Mouse (Mus musculus) adrenal gland, adult 18-20 months (tissue): ENCODE measurements at regions not wholly inside any gene's neighbourhood (a gene's known extent, or its start where the extent isn't known, plus 50 kb on each side); places are given as distances from the start of the nearest gene placed in this dataset.

ENCODE experiments used
- DNase-seq, 2 experiments: peaks; one replicate each; pipeline ENCODE4 v3.0.0; 2021 to 2022; ENCODE audit warnings: low spot score in 2 of 2

DNA sequence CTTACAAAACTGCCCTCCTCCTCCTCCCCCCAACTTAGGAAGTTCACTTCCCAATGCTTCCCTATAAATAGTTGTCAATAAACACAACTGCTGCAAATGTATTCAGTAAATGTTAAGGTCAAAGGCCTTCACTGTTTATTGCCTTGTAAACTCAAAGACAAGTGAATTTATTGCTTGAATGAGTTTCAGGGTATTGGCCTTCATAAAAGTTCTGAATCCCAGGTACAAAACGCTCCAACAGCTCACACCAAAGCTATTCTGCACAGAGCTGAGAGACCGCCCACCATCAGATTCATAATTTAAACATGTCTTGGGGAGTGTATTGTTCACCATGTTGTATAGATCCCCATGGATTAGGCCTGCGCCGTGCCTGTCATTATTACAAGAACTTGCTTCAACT lies 53.9 kb upstream of the Cdkn3 start:
- DNase-seq: no peak

GRCm38 (mm10) chr14:46704316-46704751 lies 56.0 kb upstream of the Cdkn3 start:
- DNase-seq: peak in 1 of 2 experiments; percentile 14

DNA sequence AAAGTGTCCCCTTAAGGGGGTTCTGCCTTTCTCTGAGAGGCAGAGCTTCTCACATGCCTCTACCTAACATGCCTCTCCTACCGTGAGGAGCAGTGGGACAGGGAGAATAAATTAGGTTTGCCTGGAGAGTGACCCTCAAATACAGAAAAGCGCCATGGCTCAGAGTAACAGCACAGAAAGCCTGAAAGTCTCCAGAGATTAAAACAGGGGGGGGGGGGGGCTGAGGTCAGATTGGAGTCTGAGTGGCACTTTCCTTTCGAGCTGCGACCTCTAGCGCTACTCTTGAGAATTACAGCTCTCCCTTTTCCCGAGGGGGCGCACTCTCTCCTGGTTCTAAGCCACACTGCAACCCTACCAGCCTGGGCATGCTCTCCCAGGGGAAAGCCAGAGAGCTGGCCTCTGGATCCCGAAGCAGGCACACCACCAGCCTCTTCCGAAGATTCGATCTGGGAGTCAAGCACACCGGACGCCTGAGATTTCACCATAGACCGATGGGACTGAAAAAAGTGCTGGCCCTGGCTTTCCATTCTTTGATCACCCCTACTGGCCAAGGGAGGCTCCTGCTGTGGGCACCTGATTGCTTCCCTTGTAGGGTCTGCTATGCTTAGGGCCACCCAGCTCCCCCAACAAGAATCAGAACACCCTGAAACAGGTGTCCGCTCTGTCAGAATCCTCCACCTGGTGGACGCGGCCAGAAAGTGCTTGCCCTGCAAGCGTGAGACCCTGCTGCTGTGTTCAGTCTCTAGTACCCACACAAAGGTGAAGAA lies 57.5 kb upstream of the Cdkn3 start:
- peak; percentile 26 to 54 for DNase-seq

GRCm38 (mm10) chr14:46692571-46692970 lies 67.8 kb upstream of the Cdkn3 start:
- DNase-seq: no peak

- no peak for DNase-seq
These were observed 68.3 kb upstream of the Cdkn3 start for GRCm38 (mm10) chr14:46692067-46692466.

DNA sequence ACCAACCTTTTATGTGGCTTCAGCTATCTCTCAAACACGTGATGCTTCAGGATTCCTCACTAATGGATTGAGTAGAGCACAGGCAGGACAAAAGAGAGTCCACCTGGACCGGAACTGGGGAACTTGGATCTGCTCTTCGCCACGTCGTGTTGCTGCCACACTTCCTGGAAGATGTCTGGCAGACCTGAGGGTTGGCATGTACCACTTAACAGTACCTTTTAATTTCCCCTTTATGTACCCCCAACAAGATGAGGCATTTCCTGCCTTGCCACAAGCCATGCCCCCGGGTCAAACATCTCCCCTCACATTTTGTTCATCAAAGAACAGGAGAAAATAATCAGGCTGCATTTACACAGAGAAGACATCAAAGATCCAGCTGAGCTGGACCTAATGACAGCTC lies 77.6 kb upstream of the Cdkn3 start:
- DNase-seq: no peak

- no peak for DNase-seq
These were observed 81.4 kb upstream of the Cdkn3 start for GRCm38 (mm10) chr14:46678935-46679334.

GRCm38 (mm10) chr14:46671482-46672225 lies 88.7 kb upstream of the Cdkn3 start:
- DNase-seq: no peak

GRCm38 (mm10) chr14:46671062-46671461 lies 89.3 kb upstream of the Cdkn3 start:
- no peak for DNase-seq

- DNase-seq: no peak
These were observed 89.9 kb upstream of the Cdkn3 start for GRCm38 (mm10) chr14:46670221-46671046.

DNA sequence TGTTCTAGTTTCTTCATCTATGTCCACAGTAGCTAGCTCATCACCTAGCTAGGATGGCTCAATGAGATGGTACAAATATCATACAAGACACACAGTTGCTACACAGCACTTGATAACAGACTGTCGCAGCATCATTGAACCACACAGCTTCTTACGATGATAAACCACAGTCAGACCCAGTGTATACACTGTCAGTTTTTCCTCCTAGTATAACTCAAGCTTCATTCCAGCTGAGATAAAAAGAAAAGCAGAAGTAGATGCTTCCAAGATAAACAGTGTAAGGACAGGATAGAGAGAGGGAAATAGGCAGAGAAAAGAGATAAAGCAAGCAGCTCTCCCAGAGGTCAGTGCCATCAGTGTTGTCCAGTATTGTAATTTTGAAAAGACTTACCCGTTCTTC lies 92.1 kb upstream of the Cdkn3 start:
- no peak for DNase-seq

GRCm38 (mm10) chr14:46664305-46664704 lies 96.0 kb upstream of the Cdkn3 start:
- DNase-seq: no peak

- DNase-seq: no peak
These were observed 96.8 kb upstream of the Cdkn3 start for GRCm38 (mm10) chr14:46663529-46663928.

DNA sequence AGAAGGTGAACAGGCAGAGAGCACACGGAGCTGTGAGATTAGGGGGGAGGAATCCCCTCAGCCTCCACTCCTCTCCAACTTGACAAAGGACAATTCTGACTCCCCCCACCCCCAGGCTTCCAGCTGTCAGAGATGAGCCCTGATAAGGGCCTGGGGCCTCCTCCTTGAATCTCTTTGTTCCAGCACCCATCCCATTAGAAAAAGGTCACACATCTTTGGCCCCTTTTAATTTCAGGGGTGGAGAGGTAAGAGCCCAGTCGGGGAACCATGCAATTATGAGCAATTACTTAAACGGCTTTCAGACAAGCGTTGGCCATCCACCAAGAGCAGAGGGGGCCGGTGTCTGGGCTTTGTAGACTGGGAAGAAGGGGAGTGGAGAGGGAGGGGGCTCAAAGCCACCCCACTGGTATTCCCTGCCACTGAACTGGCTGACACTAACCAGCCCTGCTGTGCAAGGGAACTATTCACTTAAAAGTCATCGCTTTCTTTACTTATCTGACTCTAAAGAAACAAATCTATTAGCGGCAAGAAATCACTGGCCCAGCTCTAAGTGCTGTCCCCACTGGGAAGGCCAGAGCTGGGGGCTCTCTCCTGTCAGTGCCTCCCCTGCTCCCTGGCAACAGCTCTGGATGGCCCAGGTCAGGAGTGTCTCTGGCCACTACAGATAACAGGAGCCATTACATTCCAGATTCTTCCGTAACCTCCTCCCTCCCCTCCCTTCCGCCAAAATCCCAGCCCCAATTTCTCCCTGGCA lies 98.4 kb upstream of the Cdkn3 start:
- no peak for DNase-seq

DNA sequence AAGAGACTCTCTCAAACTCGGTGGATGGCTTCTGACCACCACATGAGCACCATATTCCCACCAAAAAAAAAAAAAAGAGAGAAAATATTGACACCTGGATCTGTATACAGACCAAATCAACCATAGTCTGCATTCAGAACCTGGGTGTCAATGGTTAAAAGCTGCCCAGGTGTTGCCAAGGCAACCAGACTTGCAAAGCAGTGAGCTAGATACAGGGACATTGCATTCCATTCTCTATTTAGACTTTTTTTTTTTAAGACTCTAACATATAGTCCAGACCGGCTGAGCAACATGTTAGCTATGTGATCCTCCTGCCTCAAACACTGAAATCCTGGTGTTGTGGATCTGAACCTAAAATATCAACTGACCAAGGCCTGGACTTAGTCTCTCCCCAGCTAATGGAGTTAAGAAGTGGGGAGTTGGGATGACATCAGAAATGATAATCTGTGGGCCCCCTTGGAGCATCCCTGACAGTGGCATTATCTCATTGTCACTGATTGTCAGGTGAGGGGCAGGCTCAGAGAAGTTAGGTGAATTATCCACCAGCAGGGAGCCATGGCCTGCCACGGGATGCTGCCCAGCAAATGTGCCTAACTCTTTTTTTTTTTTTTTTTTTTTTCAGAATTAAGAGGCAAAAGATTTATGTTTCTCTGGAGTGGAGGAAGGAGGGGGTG lies 99.1 kb upstream of the Cdkn3 start:
- DNase-seq: no peak

DNA sequence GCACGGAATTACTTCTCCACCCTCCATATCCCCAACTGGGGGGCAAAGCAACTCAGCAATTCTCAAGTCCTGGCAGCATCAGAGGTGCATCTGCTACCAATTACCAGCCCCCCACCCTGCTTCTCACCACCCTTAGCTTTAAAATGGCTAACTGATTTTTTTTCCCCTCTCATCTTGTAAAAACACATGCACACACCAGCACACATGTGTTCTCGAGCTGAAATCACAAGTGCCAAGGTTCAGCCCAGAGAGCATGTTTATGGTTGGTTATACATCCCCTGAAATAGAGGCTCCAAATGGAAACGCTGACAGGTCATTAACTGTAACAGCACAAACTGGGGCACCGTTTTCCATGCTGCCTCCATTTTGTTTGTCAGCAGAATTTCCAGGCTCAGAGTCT lies 101.0 kb upstream of the Cdkn3 start:
- DNase-seq: no peak

GRCm38 (mm10) chr14:46656249-46656648 lies 104.1 kb upstream of the Cdkn3 start:
- no peak for DNase-seq

DNA sequence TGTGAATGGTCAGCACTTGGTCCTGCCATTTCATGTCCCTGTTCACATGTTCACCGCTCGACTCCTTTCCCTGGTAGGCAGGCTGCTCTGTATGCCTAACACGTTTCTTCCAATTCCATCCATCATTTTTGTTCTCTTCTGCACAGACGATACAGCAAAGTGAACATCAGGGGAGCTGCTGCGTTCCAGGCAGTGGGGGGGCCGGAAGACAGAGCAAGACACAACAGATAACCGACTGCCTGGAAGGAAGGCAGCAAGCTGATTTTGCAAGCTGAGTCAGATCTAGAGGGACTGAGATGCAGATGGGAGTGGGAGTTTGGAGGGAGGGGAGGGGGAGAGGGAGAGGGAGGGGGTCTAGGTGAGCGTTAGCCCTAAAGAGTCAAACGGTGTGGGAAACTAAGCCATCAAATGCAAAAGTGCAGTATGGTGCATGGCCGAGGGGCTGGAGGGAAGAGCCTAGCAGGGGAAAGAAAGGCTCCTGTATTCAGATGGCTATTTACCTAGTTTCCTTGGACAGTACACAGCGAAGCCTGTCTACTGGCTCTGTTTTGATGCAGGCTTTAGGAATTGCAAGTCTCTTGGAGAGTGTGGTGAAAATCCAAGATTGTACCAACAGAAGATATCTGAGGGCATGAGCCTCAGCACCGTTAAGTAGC lies 112.9 kb upstream of the Cdkn3 start:
- DNase-seq: no peak

GRCm38 (mm10) chr14:46646673-46647318 lies 113.5 kb upstream of the Cdkn3 start:
- DNase-seq: no peak
